Mouse (Mus musculus): ENCODE measurements at regions not wholly inside any gene's neighbourhood (a gene's known extent, or its start where the extent isn't known, plus 50 kb on each side); places are given as distances from the start of the nearest gene placed in this dataset.

DNA sequence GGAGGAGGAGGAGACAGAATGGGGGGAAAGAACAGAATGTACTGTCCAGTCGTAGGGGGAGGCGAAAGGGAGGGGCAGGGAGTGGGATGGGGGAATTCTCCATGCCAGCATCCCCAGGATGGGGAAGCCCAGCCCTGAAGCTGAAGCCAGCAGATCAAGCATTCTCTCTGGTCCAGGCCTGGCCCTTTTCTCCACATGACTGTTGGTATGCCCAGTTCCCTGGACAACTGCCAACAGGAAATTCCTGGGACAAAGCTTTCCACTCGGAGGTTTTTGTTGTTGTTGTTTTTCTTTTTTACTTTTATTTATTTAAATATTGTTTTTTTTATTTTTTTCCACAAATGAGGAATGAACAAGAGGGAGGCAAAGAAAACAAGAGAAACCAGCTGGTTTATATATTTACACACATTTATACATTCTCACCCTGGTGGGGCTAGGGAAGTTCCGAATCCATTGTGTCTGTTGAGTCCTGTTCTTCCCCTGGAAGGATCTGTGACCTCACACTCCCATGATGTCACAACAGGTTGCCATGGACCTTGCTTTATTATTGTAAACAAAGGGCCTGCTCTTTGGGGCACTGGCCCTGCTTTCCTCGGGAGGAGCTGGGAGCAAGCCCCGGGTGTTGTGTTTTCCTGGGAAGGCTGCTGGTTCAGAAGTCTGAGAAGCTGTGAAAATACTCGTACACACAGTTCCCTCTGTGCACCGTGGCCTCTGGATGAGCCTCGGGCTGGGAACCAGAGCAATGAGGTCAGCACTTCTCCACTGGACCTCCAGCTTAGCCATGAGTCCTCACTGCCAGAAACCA lies 135.5 kb upstream of the Med13l start:
- DNase-seq (ENCODE audit: low spot score), result peak; percentile 48

DNA sequence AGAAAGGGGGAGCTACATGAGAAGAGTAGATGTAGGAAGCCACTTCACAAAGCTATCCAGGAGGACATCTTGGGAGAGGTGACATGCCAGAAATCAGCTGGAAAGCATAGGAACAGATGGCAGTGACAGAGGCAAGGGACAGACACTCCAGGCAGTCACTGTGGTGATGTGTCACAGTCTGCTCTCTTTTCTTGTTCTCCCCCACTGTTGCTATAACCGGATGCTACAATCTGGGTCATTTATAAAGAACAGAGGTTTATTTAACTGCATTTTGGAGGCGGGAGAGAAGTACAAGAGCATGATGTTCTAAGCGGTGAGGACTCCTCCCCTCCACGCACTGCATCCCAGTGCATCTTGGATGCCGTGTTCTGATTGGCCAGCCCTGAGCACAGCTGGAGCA lies 133.8 kb upstream of the Med13l start:
- DNase-seq (ENCODE audit: low spot score), result no peak

DNA sequence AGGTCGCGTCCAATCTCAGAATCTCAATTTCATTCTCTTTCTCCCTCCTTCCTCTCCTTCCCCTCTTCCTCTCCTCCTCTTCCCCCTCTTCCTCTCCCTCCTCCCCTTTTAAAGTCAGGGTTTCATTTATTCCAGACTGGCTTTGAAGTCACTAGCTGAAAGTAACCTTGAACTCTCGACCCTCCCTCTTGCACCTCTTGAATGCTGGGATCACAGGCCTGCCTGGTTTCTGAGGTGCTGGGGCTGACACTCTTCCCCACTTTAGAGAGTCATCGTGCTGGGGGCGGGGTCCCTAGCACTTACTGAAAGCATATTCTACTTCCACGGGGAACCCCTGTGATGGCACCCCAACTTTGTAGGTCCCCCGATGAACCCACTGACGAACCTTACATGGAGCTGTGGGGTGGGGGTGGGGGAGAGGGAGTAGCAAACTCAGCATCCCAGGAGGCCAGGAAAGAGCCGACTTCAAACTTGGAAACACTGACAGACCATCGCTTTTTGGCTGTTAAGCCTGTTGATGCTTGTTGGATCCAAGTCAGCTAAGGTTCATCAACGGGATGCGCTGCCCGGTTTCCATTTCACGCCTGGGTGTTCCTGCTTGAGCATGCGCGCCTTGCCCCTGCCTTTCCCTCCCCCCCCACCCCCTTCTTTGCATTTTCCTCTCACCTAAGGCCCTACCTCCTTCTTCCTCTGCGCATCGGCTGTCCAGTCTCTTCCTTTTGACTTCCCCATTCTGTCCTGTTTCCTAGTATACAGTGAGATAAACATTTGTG lies 132.0 kb upstream of the Med13l start:
- no peak for DNase-seq (ENCODE audit: low spot score)

DNA sequence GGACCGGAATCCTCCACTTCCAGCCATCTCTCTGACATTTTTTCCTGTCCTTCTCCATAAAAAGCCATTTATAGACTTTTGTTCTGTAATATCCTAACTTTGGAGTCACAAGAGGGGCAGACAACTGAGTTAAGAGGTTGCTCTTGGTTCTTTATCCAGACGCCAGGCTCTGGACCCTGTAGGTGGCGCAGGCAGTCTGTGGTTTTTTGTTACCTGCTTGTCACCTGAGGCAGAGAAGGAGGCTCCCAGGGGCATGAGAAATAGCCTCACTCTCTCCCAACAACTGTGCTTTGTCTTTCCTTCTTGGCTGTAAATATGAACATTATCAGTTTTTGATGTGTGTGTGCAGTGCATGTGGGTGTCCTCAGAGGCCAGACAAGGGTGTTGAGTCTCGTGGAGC lies 126.9 kb upstream of the Med13l start:
- no peak for DNase-seq (ENCODE audit: low spot score)

DNA sequence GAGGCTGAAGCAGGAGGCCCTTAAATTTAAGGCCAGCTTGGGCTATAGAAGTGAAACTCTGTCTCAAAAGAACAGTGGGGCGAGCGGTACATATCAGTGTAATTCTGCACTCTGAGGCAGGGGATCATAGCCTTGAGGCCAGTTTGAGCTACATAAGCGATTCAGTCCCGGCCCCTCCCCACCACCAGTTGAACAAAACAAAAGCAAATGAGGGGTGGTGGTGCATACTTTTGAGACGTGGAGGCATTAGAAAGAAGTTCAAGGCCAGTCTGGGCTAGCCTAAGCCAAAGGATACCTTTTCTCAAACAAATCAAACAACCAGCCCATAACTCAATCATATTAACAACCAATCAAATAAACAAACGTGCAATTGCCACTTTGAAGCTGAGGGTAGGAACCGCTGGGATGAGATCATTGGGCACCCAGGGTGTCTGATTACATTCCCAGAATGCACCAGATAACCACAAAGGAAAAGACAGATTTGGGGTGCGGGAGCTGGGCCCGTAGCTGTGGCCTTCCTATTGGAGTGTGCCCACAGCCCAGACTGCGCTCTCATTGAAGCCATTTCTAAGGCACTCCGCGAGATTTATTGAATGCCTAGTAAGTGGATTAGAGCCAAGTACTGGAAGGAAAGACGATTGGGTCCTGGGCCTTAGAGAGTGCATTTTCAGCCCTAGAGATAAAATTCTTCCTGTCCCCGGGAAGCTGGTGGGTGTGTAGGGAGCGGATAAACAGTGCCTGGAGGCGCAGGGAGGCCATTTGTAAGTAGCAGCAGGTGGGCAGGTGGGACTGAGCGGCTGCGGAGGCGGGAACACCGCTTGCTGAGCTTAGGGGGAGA lies 125.5 kb upstream of the Med13l start:
- no peak for DNase-seq (ENCODE audit: low spot score)

DNA sequence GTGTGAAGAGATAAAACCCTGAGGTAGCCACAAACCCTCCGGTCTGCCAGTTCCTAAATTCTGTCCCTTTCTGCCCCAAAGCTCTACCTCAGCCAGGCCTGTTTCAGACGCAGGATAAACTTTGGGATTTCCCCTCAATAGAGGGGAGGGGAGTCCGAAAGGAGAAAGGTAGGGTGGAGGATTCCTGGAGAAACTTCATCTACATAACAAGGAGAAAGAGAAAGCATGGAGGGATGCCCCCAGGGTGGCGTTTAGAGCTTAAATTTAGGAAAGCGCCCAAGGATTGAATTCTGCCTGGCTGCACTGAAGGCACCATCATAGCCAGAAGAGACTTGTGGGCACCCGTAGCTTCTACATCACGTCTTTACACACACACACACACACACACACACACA lies 124.9 kb upstream of the Med13l start:
- no peak for DNase-seq (ENCODE audit: low spot score)

DNA sequence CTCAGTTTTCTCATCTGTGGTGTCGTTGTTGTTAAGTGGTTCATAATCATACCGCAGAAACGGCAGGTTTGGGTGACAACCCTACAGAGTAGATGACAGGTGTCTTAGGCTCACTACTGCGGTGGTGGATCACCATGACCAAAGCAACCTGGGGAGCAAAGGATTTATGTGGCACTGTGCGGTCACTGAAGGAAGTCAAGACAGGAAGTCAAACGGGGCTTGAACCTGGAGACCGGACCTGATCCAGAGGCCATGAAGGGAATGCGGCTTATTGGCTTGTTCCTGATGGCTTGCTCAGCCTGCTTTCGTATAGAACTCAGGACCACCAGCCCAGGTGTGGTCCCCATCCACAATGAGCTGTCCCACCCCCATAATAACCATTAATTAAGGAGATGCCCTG lies 124.4 kb upstream of the Med13l start:
- no peak for DNase-seq (ENCODE audit: low spot score)

DNA sequence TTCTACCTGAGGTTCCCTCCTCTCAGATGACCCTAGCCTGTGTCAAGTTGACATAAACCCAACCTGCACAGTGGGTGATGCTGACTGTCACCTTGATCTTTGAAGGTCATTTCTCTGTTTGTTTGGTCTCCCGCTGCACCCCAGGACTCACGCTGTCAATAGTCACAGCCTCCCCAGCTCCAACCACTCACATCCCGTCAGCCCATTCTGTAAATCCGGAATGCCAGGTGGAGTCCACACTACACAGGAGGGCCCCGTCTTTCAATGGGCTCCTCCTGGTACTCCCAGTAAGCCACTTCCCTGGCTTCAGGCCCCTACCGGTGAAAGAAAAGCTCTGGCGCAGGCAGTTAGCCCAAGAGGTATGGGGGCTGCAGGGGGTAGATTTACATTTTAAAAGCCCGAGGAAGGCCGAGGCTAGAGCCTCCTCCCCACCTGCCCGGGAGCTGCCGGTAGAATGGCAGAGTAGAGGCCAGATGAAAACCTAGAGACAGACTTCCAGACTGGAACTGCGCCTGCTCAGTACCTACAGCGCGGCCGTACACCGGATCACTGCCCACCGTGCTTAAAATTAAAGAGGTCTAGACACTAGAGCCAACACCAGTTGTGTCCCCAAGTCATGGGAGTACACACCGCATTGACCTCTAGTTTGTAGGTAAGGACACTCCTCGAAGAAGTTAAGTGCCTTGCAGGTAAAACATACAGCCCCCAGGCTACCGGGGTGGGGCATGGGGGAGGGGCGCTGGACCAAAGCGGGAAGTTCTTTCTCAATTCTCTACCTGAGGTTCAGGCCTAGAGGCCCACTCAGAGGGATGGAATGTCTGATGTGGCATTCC lies 123.8 kb upstream of the Med13l start:
- no peak for DNase-seq (ENCODE audit: low spot score)

DNA sequence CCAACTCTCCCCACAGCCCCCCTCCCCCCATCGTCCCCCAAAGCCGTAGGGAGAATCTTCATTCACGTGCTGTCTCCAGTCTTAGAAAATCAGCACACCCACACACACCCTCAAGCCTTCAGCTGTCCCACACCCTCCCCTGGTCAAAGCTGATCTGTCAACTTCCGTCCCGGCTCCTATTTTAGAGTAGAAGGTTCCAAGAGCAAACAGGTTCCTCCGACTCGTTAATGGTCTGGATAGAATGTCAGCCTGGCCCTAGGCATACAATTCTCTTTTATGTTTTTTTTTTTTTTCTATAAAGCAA lies 123.2 kb upstream of the Med13l start:
- DNase-seq (ENCODE audit: low spot score), result no peak

DNA sequence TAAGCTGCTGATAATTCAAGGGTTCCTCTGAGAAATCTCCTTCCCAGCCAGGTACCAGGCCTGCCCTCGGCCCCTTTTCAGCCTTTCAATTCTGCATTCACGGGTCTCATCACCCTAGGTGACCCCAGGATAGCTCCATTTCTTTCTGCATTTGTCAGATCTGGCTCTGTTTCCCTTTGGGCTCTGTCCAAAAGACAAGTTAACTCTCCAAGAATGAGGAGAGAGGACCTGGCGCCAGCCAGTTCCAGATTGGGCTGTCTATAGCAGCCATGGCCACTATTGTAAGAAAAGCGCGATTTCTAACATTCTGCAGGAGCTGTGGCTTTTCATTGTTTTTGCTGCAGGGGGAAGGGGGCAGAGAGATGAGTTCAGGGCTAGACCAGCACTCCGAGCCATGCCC lies 122.5 kb upstream of the Med13l start:
- DNase-seq (ENCODE audit: low spot score), result no peak

DNA sequence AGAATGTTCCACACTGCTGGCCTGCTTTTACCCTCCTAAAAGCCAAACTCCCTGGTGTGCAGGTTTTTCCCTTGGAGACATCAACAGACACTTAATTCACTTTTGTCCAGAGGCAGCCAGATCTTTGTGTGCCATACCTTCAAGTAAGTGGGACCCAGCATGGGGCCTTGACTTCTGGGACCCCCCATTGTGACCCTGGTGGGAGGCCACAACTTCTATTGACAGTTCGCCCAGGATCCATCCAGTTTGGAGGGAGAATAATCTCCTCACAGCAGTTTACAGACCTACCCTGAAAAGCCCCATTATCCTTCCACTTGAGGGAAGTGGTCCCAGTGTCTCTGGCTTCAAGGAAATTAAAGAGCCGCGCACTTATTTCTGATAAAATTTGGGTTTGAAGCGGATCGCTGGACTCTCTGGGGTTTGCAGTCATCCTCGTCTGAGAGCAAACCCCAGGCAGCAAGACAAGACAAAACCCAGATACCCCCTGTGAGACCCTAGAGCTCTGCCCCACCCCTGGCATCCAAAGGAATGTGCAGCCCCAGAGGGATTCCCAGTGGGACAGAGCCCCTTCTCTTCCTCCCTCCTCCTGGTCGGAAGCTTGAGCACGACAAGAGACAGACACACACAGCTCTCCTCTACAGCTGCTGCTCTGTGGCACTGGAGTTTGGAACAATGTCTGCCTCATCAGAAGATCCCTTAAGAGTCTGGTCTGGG lies 115.8 kb upstream of the Med13l start:
- no peak for DNase-seq (ENCODE audit: low spot score)

DNA sequence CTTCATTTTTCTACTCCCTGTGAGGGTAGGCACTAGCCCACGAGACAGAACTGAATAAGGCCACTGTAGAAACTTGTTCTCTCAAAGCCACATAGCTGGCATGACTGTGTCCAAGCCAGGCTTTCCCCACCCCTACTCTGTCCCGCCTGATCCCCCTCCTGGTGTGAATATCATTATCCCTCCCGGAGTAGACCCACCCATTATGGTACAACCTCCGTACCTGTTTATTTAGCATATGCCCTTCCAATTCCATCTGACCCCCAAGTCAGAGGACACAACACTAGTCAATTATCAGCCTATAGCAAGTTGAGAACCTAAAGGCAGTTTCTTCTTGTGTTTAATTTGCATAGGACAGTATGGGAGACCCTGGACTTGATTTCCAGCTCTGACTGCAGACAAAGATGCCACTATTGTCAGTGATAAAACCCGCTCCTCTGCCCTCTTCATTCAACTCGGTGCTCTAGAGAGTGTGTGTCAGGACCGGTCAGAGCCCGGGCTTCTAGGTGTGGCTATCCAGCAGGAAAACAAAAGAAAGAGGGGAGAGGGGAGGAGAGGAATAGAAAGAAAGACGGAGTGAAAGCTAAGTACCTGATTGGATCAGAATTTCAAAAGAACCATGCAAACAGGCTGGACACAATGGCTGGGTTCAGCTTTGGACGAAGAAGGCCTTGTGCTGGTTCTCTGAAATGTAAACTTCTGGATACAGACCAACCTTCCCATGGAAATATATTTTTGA lies 115.1 kb upstream of the Med13l start:
- no peak for DNase-seq (ENCODE audit: low spot score)

DNA sequence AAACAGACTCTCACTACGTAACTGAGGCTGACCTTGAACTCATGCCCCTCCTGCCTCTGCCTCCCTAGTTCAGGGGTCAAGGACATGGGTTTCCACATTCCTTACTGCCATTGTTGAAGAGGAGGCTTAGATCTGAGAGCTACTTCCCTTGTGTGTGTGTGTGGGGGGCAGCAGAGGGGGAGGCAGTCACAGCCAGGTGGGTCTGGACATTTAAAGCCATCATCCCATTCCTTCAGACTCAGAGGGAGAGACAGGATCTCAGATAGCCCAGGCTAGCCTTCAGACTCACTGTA lies 114.5 kb upstream of the Med13l start:
- no peak for DNase-seq (ENCODE audit: low spot score)

DNA sequence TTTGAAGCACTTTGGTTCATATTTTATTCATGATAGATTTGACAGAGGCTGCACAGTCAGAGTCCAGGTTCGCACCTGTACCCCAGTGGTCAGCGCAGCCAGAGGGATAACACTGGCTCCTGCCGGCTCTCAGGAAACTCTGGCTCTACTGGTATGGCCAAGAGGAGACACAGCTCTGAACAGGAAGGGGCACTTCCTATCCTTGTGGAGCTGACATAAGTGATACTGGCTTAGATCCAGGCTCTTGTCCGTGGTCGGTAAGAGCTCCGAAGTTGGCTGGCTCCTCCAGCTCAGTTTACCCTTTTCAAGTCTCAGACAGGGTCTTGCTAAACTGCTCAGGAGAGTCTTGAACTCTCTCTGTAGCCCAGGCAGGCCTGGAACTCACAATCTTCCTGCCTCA lies 113.6 kb upstream of the Med13l start:
- no peak for DNase-seq (ENCODE audit: low spot score)

DNA sequence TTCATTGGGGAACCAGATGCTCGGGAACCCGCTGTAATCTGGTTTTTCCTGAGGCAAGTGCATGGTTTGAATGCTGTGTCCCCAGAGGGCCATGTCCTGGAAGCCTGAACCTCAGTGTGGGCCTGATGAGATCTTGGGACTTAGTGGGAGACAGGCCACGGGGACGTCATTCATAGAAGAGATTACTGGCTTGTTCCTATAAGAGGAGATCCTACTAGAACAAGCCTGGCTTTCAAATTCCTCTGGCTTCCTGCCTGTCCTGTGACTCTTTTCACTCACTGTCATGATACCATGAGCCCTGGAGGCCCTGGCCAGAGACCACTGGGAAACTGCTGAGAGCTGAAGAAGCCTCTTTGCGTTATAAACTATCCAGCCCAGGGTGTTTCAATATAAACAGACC lies 113.1 kb upstream of the Med13l start:
- DNase-seq (ENCODE audit: low spot score), result no peak

DNA sequence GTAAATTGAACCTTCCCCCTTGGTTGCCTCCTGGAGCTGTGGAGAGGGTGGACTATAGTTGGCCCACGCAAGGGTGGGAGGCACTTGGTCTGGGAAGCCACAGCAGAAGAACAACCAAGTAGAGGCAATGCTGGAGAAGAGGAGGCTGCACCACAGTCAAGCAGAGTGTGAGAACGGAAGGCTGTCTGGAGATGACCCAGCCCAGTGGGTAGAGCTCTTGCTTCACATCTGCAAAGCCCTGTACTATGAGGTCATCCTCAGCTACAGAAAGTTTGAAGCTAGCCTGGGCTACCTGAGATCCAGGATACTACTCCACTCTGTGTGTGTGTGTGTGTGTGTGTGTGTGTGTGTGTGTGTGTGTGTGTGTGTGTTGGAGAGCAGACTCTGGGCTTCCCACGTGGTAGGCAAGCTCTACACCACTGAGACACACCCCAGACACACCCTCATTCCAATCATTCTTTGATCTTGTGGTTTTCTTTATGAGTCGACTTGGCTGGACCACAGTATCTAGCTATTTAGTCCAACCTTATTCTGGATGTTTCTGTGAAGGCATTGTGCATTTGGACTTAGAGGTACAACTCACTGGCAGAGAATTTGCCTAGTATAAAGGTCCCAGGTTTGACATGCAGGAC lies 111.5 kb upstream of the Med13l start:
- no peak for DNase-seq (ENCODE audit: low spot score)

DNA sequence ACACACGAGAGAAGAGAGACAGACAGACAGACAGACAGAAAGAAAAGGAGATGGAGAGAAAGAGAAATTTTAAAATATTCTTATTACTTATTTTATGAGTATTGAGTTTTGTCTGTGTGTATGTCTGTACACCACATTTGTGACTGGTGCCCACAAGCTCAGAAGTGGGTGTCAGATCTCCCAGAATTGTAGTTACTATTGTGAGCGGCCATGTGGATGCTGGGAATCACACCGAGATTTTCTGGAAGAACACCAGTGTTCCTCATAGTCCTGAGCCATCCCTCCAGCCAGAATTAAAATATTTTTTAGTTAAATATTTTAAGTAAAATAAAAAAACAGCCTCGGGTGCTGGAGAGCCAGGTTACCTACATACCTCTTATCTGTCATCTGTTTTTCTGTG lies 110.6 kb upstream of the Med13l start:
- no peak for DNase-seq (ENCODE audit: low spot score)

DNA sequence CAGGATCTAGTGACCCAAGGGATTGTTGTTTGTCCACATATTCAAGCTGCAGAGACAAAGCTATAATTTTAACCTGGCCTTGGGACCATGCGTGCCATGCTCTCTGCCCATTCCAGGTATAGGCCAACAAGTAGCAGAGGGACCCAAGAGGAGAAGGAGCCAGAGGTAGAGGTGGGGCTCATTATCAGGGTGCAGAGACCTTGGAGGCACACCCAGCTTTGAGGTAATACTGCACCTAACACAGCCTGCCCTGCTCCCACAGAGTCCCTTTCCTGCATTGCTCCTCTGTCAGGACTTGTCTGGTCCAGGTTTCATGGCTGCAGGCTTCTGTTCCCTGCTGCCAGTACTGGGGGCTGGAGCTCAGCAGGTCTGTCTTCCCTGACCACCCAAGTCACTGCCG lies 108.4 kb upstream of the Med13l start:
- DNase-seq (ENCODE audit: low spot score), result no peak

DNA sequence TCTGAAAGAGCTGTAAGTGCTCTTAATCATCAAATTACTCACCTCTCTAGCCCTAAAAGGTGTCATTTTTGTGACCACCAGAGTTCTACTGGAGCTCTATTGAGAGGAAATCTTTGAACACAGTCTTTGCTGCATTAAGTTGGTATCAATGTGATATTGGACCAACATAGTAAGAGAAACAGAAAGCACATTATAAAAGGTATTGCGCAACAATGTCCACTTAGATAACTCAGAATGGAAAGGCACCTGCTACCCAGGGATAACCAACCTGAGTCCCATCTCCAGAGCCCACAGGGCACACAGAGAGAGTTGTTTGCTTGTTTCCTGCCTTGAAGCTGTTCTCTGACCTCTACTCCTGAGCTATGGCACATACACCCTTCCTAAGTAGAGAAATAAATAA lies 106.4 kb upstream of the Med13l start:
- DNase-seq (ENCODE audit: low spot score), result no peak

DNA sequence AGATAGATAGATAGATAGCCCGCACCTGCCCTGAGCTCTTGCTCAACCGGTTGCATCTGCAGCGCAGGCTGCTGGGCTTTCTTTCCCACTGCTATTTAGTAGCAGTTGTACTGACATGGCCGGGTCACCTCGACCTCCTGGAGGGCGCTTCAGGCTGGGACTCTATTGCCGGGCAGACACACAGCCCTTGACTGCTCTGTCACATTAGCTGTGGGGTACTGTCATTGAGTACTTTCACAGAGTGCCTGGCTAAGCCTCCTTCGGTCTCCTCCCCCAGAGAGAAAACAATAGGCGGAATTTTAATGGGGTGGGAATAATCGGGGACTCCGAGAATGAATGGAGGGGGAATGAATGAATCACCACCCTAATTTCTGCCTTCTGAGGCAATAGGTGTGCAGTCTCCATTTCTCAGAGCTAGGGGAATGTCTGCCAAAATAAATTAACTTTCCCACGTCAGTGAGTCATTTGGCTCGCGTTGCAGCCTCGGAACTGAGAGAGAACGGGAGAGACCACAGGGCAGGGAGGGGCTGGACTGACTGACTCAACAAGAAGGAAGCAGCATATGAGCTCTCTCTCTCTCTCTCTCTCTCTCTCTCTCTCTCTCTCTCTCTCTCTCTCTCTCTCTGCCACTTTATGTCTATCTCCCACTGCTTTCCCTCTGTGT lies 101.6 kb upstream of the Med13l start:
- DNase-seq (ENCODE audit: low spot score), result peak; percentile 61

Measured in ovary, postnatal 36 days (tissue).